Mouse (Mus musculus): ENCODE results near the gene Foxp3. TPM values are rescaled to one million over a fixed set of nuclear protein-coding genes. Genes with fewer than 3 reads are reported as not detected.
A peak's percentile ranks its signal among the peaks of the same experiment; 100 is the strongest.

Gene Foxp3
- polyA plus RNA-seq, 1 experiment from 2014 or later = not detected

- H3K4me3 ChIP-seq (ENCODE audit: low read depth, low read length) = peak within 1 kb of the TSS; percentile 28
- no peaks in the 10 kb centered on the region for H3K9me3 ChIP-seq (ENCODE audit: control insufficient read depth, low read length)
- H3K27ac ChIP-seq (replicated peaks; ENCODE audit: low read depth, low read length) = no peak within 1 kb of the TSS
- no peaks in the 10 kb centered on the region for H3K36me3 ChIP-seq (ENCODE audit: control insufficient read depth, insufficient read depth, low read length)
- no peak within 1 kb of the TSS for H3K9ac ChIP-seq (ENCODE audit: low read depth, low read length)
- H3K4me2 ChIP-seq (ENCODE audit: low read depth, low read length) = peak within 1 kb of the TSS; percentile 48
- DNase-seq (ENCODE audit: low spot score) (peak; percentile 81), ATAC-seq (ENCODE audit: low read depth) (peak; percentile 89)
- H3K27me3 ChIP-seq (replicated peaks; ENCODE audit: control insufficient read depth, insufficient read depth, low read length) = 0 out of 2 replicates have a peak, but pooled peaks cover 3% of the 10 kb centered on the region
- H3K4me1 ChIP-seq (ENCODE audit: control insufficient read depth, insufficient read depth, low read length) = no peaks in the 10 kb centered on the region
- 20% methylated on average over 18 of the region's 42 CpGs for WGBS
Measured at GRCm38 (mm10) chrX:7638401-7639091, 65.1 kb downstream of the Foxp3 start, which contains the start of gene Syp. Syp (plus strand) TSS chrX:7638471.

GRCm38 (mm10) chrX:7639536-7640325 lies 66.3 kb downstream of the Foxp3 start:
- H3K4me3 ChIP-seq (ENCODE audit: low read depth, low read length) = no peak overlapping the region
- no peaks in the 10 kb centered on the region for H3K9me3 ChIP-seq (ENCODE audit: control insufficient read depth, low read length)
- H3K4me1 ChIP-seq (ENCODE audit: control insufficient read depth, insufficient read depth, low read length) = no peaks in the 10 kb centered on the region
- 29% methylated on average over 13 of the region's 13 CpGs for WGBS
- 0 out of 2 replicates have a peak, but pooled peaks cover 3% of the 10 kb centered on the region for H3K27me3 ChIP-seq (replicated peaks; ENCODE audit: control insufficient read depth, insufficient read depth, low read length)
- H3K27ac ChIP-seq (replicated peaks; ENCODE audit: low read depth, low read length) = no peak overlapping the region
- ATAC-seq (ENCODE audit: low read depth) (no peak; the same call in 1 of the 2 replicates), DNase-seq (ENCODE audit: low spot score) (no peak)
- H3K4me2 ChIP-seq (ENCODE audit: low read depth, low read length) = no peak overlapping the region; the same call in 1 of the 2 replicates
- no peaks in the 10 kb centered on the region for H3K36me3 ChIP-seq (ENCODE audit: control insufficient read depth, insufficient read depth, low read length)
- H3K9ac ChIP-seq (ENCODE audit: low read depth, low read length) = no peak overlapping the region

- no peaks in the 10 kb centered on the region for H3K9me3 ChIP-seq (ENCODE audit: control insufficient read depth, low read length)
- no peak overlapping the region for H3K4me3 ChIP-seq (ENCODE audit: low read depth, low read length)
- WGBS = 32% methylated on average over 12 of the region's 12 CpGs
- ATAC-seq (ENCODE audit: low read depth) = no peak
- H3K4me1 ChIP-seq (ENCODE audit: control insufficient read depth, insufficient read depth, low read length) = no peaks in the 10 kb centered on the region
- H3K36me3 ChIP-seq (ENCODE audit: control insufficient read depth, insufficient read depth, low read length) = no peaks in the 10 kb centered on the region
- DNase-seq (ENCODE audit: low spot score) = no peak
- H3K9ac ChIP-seq (ENCODE audit: low read depth, low read length) = no peak overlapping the region
- no peak overlapping the region for H3K27ac ChIP-seq (replicated peaks; ENCODE audit: low read depth, low read length)
- 0 out of 2 replicates have a peak, but pooled peaks cover 3% of the 10 kb centered on the region for H3K27me3 ChIP-seq (replicated peaks; ENCODE audit: control insufficient read depth, insufficient read depth, low read length)
- no peak overlapping the region for H3K4me2 ChIP-seq (ENCODE audit: low read depth, low read length)
Measured at GRCm38 (mm10) chrX:7640785-7641184, 67.3 kb downstream of the Foxp3 start.

Other genes starting within 250 kb of the Foxp3 start
- gene Usp27x, start 197.8 kb upstream of the Foxp3 start, polyA plus RNA-seq (2014; fragmentation: Nextera tagmentation; extraction: Ambion mirVana) = 0.34 and 0.35 TPM in 2 replicates
- gene Ppp1r3f, start 639 bp downstream of the Foxp3 start, polyA plus RNA-seq (2014; fragmentation: Nextera tagmentation; extraction: Ambion mirVana) = 1.8 and 2.1 TPM in 2 replicates
- 22.6 and 27.2 TPM in 2 replicates for gene Ccdc22, start 31.9 kb downstream of the Foxp3 start, polyA plus RNA-seq (2014; fragmentation: Nextera tagmentation; extraction: Ambion mirVana)
- 0.04 and 0.08 TPM in 2 replicates for gene Cacna1f, start 33.4 kb downstream of the Foxp3 start, polyA plus RNA-seq (2014; fragmentation: Nextera tagmentation; extraction: Ambion mirVana)
- gene Syp, start 64.8 kb downstream of the Foxp3 start, polyA plus RNA-seq (2014; fragmentation: Nextera tagmentation; extraction: Ambion mirVana) = 4.6 and 4.7 TPM in 2 replicates
- 7.5 and 8.3 TPM in 2 replicates for gene Prickle3, start 83.6 kb downstream of the Foxp3 start, polyA plus RNA-seq (2014; fragmentation: Nextera tagmentation; extraction: Ambion mirVana)
- gene Plp2, start 97.7 kb downstream of the Foxp3 start, polyA plus RNA-seq (2014; fragmentation: Nextera tagmentation; extraction: Ambion mirVana) = 199 and 201 TPM in 2 replicates
- 0.50 and 0.59 TPM in 2 replicates for gene Magix, start 107.6 kb downstream of the Foxp3 start, polyA plus RNA-seq (2014; fragmentation: Nextera tagmentation; extraction: Ambion mirVana)
- 40.0 and 42.1 TPM in 2 replicates for gene Gpkow, start 123.5 kb downstream of the Foxp3 start, polyA plus RNA-seq (2014; fragmentation: Nextera tagmentation; extraction: Ambion mirVana)
- 18.7 and 26.5 TPM in 2 replicates for gene Wdr45, start 140.7 kb downstream of the Foxp3 start, polyA plus RNA-seq (2014; fragmentation: Nextera tagmentation; extraction: Ambion mirVana)
- gene Gm45208, start 148.6 kb downstream of the Foxp3 start, polyA plus RNA-seq (2014; fragmentation: Nextera tagmentation; extraction: Ambion mirVana) = not detected in 2 replicates
- gene Praf2, start 154.8 kb downstream of the Foxp3 start, polyA plus RNA-seq (2014; fragmentation: Nextera tagmentation; extraction: Ambion mirVana) = 83.5 and 85.5 TPM in 2 replicates
- gene Ccdc120, start 177.3 kb downstream of the Foxp3 start, polyA plus RNA-seq (2014; fragmentation: Nextera tagmentation; extraction: Ambion mirVana) = 11.0 and 14.8 TPM in 2 replicates
- 19.5 and 21.0 TPM in 2 replicates for gene Tfe3, start 188.9 kb downstream of the Foxp3 start, polyA plus RNA-seq (2014; fragmentation: Nextera tagmentation; extraction: Ambion mirVana)
- gene Gripap1, start 216.1 kb downstream of the Foxp3 start, polyA plus RNA-seq (2014; fragmentation: Nextera tagmentation; extraction: Ambion mirVana) = 32.1 and 32.9 TPM in 2 replicates
- gene Kcnd1, start 248.6 kb downstream of the Foxp3 start, polyA plus RNA-seq (2014; fragmentation: Nextera tagmentation; extraction: Ambion mirVana) = 3.2 and 3.5 TPM in 2 replicates

Measured in embryonic facial prominence, embryonic 14.5 days (tissue).